Comparison of ENCODE assay signal across 21 mouse cellular contexts in genomic region chr1:85778436-85778835, GRCm38 (mm10). TPM values are rescaled to one million over a fixed set of nuclear protein-coding genes. Genes with fewer than 3 reads are reported as not detected.
DNase-seq lines count a peak whose midpoint lies in the region; ATAC-seq and TF ChIP-seq lines count a peak whose summit lies in the region.
"Had no signal": no experiment of that assay in that cellular context is flagged by ENCODE, and none has a peak within 500 bp of the region (broad histone marks: within the 10 kb centered on the region; RNA-seq: fewer than 3 reads in every experiment).

A630001G21Rik (minus strand) TSS chr1:85778643.

- no peak within 1 kb of the TSS for H3K4me3 ChIP-seq in thymus, adult 2 months (ENCODE audit: control insufficient read depth, insufficient read depth, low read length)
- H3K4me3 ChIP-seq in bone marrow, adult 2 months (replicated peaks; ENCODE audit: control insufficient read depth, low read depth, low read length), result no peak within 1 kb of the TSS
- H3K4me3 ChIP-seq in intestine, postnatal 0 days (ENCODE audit: low read depth, low read length), result no peak within 1 kb of the TSS
- H3K4me3 ChIP-seq: heart, embryonic 10.5 days; hindbrain, embryonic 13.5 days; layer of hippocampus, adult 2 months; limb, embryonic 15.5 days; liver, embryonic 15.5 days had no signal

- no peaks in the 10 kb centered on the region for H3K4me1 ChIP-seq in thymus, adult 2 months (replicated peaks; ENCODE audit: control insufficient read depth, insufficient read depth, low read length)
- H3K4me1 ChIP-seq in bone marrow, adult 2 months (ENCODE audit: control insufficient read depth, insufficient read depth, low read length), result peaks cover 3% of the 10 kb centered on the region
- no peaks in the 10 kb centered on the region for H3K4me1 ChIP-seq in intestine, postnatal 0 days (replicated peaks; ENCODE audit: control insufficient read depth, insufficient read depth, low read length)
- H3K4me1 ChIP-seq: heart, embryonic 10.5 days; hindbrain, embryonic 13.5 days; limb, embryonic 15.5 days had no signal

- H3K36me3 ChIP-seq in thymus, adult 2 months (ENCODE audit: control insufficient read depth, insufficient read depth, low read length), result no peaks in the 10 kb centered on the region
- H3K36me3 ChIP-seq in intestine, postnatal 0 days (ENCODE audit: control insufficient read depth, insufficient read depth), result no peaks in the 10 kb centered on the region
- H3K36me3 ChIP-seq: heart, embryonic 10.5 days; hindbrain, embryonic 13.5 days; limb, embryonic 15.5 days; liver, embryonic 15.5 days had no signal

- no peak within 1 kb of the TSS for H3K27ac ChIP-seq in thymus, adult 2 months (ENCODE audit: control insufficient read depth, insufficient read depth, low read length)
- H3K27ac ChIP-seq in bone marrow, adult 2 months (ENCODE audit: control insufficient read depth, insufficient read depth, low read depth, low read length, poor library complexity), result no peak within 1 kb of the TSS
- no peak within 1 kb of the TSS for H3K27ac ChIP-seq in intestine, postnatal 0 days (ENCODE audit: low read depth, low read length)
- H3K27ac ChIP-seq: heart, embryonic 10.5 days; hindbrain, embryonic 13.5 days; layer of hippocampus, adult 2 months; limb, embryonic 15.5 days; liver, embryonic 15.5 days had no signal

- TF ChIP-seq CTCF in thymus, adult 2 months (IDR thresholded peaks at IDR 0.05; ENCODE audit: borderline replicate concordance, control insufficient read depth, extremely low read depth, insufficient read depth, low read length, poor library complexity), result no peak
- no peak for TF ChIP-seq CTCF in bone marrow, adult 2 months (IDR thresholded peaks at IDR 0.05; ENCODE audit: control insufficient read depth, insufficient read depth, low read length)
- no peak for TF ChIP-seq CTCF in intestine, postnatal 0 days (IDR thresholded peaks at IDR 0.05; ENCODE audit: low read depth)

- no peaks in the 10 kb centered on the region for H3K9me3 ChIP-seq in intestine, postnatal 0 days (ENCODE audit: control insufficient read depth)
- H3K9me3 ChIP-seq: heart, embryonic 10.5 days; hindbrain, embryonic 13.5 days; limb, embryonic 15.5 days; liver, embryonic 15.5 days had no signal

- 0 out of 2 replicates have a peak, but pooled peaks have one; percentile 16 for ATAC-seq in intestine, postnatal 0 days
- ATAC-seq: lung, postnatal 0 days; midbrain, embryonic 16.5 days; Patski had no signal

- H3K9ac ChIP-seq in intestine, postnatal 0 days (ENCODE audit: low read depth, low read length), result no peak within 1 kb of the TSS
- H3K9ac ChIP-seq: hindbrain, embryonic 13.5 days; limb, embryonic 15.5 days; liver, embryonic 15.5 days had no signal

- no peak for TF ChIP-seq POLR2A in thymus, adult 2 months (IDR thresholded peaks at IDR 0.05; ENCODE audit: control insufficient read depth, extremely low read depth, insufficient read depth, low read length, poor library complexity)
- TF ChIP-seq POLR2A in bone marrow, adult 2 months (IDR thresholded peaks at IDR 0.05; ENCODE audit: borderline replicate concordance, control insufficient read depth, low read depth, low read length), result no peak

- H3K27me3 ChIP-seq in thymus, adult 2 months (ENCODE audit: control insufficient read depth, insufficient read depth, low read length), result no peaks in the 10 kb centered on the region
- H3K27me3 ChIP-seq in intestine, postnatal 0 days (replicated peaks; ENCODE audit: control insufficient read depth, insufficient read depth, low read length), result no peaks in the 10 kb centered on the region
- H3K27me3 ChIP-seq: hindbrain, embryonic 13.5 days; limb, embryonic 15.5 days; liver, embryonic 15.5 days had no signal

- H3K4me2 ChIP-seq in intestine, postnatal 0 days (replicated peaks; ENCODE audit: low read depth), result no peak within 1 kb of the TSS
- H3K4me2 ChIP-seq: hindbrain, embryonic 13.5 days; limb, embryonic 15.5 days; liver, embryonic 15.5 days had no signal

- WGBS in thymus, adult 2 months, result 79% methylated on average over 4 of the region's 4 CpGs
- 77% methylated on average over 4 of the region's 4 CpGs for WGBS in bone marrow, adult 2 months
- WGBS in intestine, postnatal 0 days, result 81% methylated on average over 4 of the region's 4 CpGs

- intact Hi-C loops in heart, postnatal 25 days (cut with DNase I), result no loop called here

- DNase-seq in thymus, adult 2 months, result no peak
- DNase-seq in thymus, adult 18-20 months, result no peak
- peak; percentile 12 for DNase-seq in yolk sac, embryonic 10.5 days (ENCODE audit: low spot score)
- no peak for DNase-seq in ovary, postnatal 10 days (ENCODE audit: low spot score)
- DNase-seq in heart, postnatal 25 days (ENCODE audit: low spot score), result no peak
- DNase-seq in frontal cortex, postnatal 14 days (ENCODE audit: low spot score in 2 of 2), result no peak
- DNase-seq: cerebellum, adult 2 months; cerebellum, postnatal 36 days; gastrocnemius, postnatal 14 days; kidney, postnatal 10 days; layer of hippocampus, postnatal 36 days had no signal

RNA-seq across cellular contexts. Expression of gene A630001G21Rik, which starts in this region (rescaled TPM):
- polyA plus RNA-seq in thymus, adult 2 months (2012; rRNA removed), result 17.2 and 19.5 TPM in 2 replicates
- 28.7 and 60.7 TPM in 2 replicates for polyA plus RNA-seq in bone marrow, adult 2 months (2011; ENCODE audit: insufficient read depth, insufficient read length, low replicate concordance, missing spikeins)
- polyA plus RNA-seq in intestine, postnatal 0 days (2015; fragmentation: Nextera tagmentation; extraction: Ambion mirVana), result 0.55 and 0.78 TPM in 2 replicates
- under 1 TPM; 0.21 to 0.31 TPM for total RNA-seq in heart, postnatal 25 days (2021)

Comparison
In these comparisons a context has a peak if more than half of its experiments do, and no peak if none do; other contexts are left out.
1. RNA of gene A630001G21Rik (polyA plus RNA-seq): 28.7 to 60.7 TPM in bone marrow, adult 2 months and 17.2 to 19.5 TPM in thymus, adult 2 months; 0.55 to 0.78 TPM in intestine, postnatal 0 days; every median in the first group is over 10 times any median in the second.
2. Peak in ATAC-seq in intestine, postnatal 0 days; RNA of the gene not detected or under 1 TPM.